Mouse (Mus musculus): Measurements from ENCODE around the gene Popdc3.
"Not testable (repeated sequence)": the region's sequence is repeated elsewhere in the genome, so short reads cannot be mapped to it uniquely, and the experiment has no call there.

Gene Popdc3

GRCm38 (mm10) chr10:45311624-45312023 is 133.7 kb downstream of the Popdc3 start:
- DNase-seq (ENCODE audit: low read depth, low spot score), result peak; percentile 89

- DNase-seq (ENCODE audit: low read depth, low spot score), result no peak
Measured at GRCm38 (mm10) chr10:45314865-45315264, 137.0 kb downstream of the Popdc3 start.

GRCm38 (mm10) chr10:45318922-45319321 is 141.0 kb downstream of the Popdc3 start:
- no peak for DNase-seq (ENCODE audit: low read depth, low spot score)

GRCm38 (mm10) chr10:45320296-45320695 is 142.4 kb downstream of the Popdc3 start:
- DNase-seq (ENCODE audit: low read depth, low spot score), result no peak

GRCm38 (mm10) chr10:45324159-45324558 is 146.3 kb downstream of the Popdc3 start:
- DNase-seq (ENCODE audit: low read depth, low spot score), result no peak

GRCm38 (mm10) chr10:45328196-45329000 is 150.5 kb downstream of the Popdc3 start:
- no peak for DNase-seq (ENCODE audit: low read depth, low spot score)

- no peak for DNase-seq (ENCODE audit: low read depth, low spot score)
Measured at GRCm38 (mm10) chr10:45334925-45335324, 157.0 kb downstream of the Popdc3 start.

- peak; percentile 49 for DNase-seq (ENCODE audit: low read depth, low spot score)
Measured at GRCm38 (mm10) chr10:45335434-45336422, 157.8 kb downstream of the Popdc3 start, which contains the start of gene Bves. Gene Bves, plus strand, starts transcription at chr10:45335772.

GRCm38 (mm10) chr10:45339106-45339505 is 161.2 kb downstream of the Popdc3 start:
- DNase-seq (ENCODE audit: low read depth, low spot score), result no peak

- DNase-seq (ENCODE audit: low read depth, low spot score), result no peak
Measured at GRCm38 (mm10) chr10:45344381-45344780, 166.5 kb downstream of the Popdc3 start.

GRCm38 (mm10) chr10:45345217-45345616 is 167.3 kb downstream of the Popdc3 start:
- DNase-seq (ENCODE audit: low read depth, low spot score), result no peak

GRCm38 (mm10) chr10:45348143-45348542 is 170.2 kb downstream of the Popdc3 start:
- DNase-seq (ENCODE audit: low read depth, low spot score), result not testable (repeated sequence)

- no peak for DNase-seq (ENCODE audit: low read depth, low spot score)
Measured at GRCm38 (mm10) chr10:45356091-45356490, 178.2 kb downstream of the Popdc3 start.

GRCm38 (mm10) chr10:45363396-45363795 is 185.5 kb downstream of the Popdc3 start:
- DNase-seq (ENCODE audit: low read depth, low spot score), result peak; percentile 47

- DNase-seq (ENCODE audit: low read depth, low spot score), result no peak
Measured at GRCm38 (mm10) chr10:45366987-45367705, 189.2 kb downstream of the Popdc3 start.

All from skeletal muscle tissue, adult 2 months (tissue).